Mouse (Mus musculus): ENCODE measurements at regions not wholly inside any gene's neighbourhood (a gene's known extent, or its start where the extent isn't known, plus 50 kb on each side); places are given as distances from the start of the nearest gene placed in this dataset.

GRCm38 (mm10) chr13:101025488-101025887 lies 192.3 kb upstream of the Slc30a5 start:
- no peak for DNase-seq (ENCODE audit: low spot score in 2 of 2)

- no peak for DNase-seq (ENCODE audit: low spot score in 2 of 2)
Measured at GRCm38 (mm10) chr13:101024971-101025370, 191.7 kb upstream of the Slc30a5 start.

- DNase-seq (ENCODE audit: low spot score in 2 of 2) = no peak
Measured at GRCm38 (mm10) chr13:101019272-101019676, 186.0 kb upstream of the Slc30a5 start.

GRCm38 (mm10) chr13:101017041-101017440 lies 183.8 kb upstream of the Slc30a5 start:
- no peak for DNase-seq (ENCODE audit: low spot score in 2 of 2)

GRCm38 (mm10) chr13:101016181-101016580 lies 183.0 kb upstream of the Slc30a5 start:
- DNase-seq (ENCODE audit: low spot score in 2 of 2) = no peak

DNA sequence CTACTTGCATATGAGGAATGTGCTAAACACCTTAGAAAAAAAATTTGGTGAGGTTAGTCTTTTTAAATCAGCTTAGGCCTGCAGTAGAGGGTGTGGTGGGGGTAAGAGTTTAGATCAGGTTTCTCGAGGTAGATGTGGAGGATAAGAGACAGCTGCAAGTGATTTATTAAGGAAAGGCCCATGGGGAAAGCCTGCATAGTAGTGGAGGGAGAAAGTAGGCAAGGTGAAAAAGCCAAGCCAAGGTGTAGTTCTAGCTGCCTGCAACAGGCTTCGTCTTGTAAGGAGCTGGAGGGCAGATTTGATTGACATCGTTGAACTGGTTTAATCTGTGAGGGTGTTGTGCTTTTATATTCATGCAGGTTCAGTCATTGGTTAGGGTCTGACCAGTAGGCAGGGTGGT lies 182.2 kb upstream of the Slc30a5 start:
- no peak for DNase-seq (ENCODE audit: low spot score in 2 of 2)

- no peak for DNase-seq (ENCODE audit: low spot score in 2 of 2)
Measured at GRCm38 (mm10) chr13:101013604-101014003, 180.4 kb upstream of the Slc30a5 start.

DNA sequence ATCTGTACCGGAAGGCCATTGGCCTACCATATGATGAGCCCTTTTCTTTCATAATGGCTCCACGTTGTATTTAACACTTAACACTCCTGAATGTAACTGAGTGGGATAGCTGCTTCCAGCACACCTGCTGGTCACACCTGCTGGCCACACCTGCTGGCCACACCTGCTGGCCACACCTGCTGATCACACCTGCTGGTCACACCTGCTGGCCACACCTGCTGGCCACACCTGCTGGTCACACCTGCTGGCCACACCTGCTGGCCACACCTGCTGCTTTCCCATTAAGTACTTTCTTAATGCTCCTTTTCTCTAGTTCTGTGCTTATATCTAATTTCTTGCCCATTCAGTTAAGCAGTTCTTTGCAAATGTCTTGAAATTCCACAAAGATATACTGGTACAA lies 157.4 kb upstream of the Slc30a5 start:
- DNase-seq (ENCODE audit: low spot score in 2 of 2) = no peak

DNA sequence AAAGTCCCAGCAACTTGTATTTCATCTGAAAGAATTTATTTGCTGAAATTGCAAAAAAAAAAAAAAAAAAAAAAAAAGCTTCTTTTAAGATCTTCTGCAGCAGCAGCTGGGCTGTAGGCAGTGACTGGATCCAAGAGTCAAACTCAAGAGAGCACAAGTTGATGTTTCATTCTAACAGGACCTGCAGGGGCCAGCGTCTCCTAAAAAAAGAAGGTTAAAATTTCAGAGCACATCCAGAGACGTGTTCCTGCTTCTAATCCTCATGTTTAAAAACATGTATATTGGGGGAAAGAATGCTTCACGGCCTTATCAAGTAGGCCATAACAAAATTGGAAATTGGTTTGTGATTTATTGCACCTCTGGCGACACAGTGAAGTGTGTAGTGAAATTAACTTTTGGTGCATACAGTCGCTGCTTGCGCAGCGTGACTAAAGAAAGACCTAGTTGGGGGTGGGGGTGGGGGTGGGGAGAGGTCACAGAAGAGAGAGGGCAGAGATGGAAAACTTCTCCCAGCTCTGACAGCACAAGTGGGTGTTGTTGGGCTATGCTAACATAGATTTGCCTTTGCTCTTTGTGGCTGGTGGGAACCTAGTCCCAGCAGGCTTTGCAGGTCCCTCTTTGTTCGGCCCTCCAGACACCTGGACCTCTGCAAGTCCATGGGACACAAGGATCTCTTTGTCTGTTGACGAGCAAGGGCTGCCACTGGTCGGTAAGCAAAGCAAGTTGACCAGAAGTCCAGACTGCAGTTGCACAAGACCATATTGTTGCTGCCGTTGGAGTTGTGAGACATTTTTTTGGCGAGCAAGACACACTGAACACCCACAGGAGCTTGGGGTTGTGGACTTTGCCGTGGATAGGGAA lies 155.7 kb upstream of the Slc30a5 start:
- DNase-seq (ENCODE audit: low spot score in 2 of 2) = no peak

DNA sequence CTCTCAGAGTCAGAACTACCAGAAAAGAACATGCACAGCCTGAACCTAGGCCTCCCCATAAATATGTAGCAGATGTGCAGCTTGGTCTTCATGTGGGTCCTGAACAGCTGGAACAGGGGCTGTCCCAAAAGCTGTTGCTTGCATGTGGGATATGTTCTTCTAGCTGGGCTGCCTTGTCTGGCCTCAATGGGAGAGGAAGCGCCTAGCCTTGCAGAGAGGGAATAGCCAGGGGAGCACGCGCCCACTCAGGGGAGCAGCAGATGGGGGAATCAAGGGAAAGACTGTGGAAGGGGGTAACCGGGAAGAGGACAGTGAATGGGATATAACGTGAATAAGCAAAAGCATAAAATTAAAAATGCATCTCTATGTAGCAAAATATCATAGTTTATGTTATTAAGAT lies 154.9 kb upstream of the Slc30a5 start:
- no peak for DNase-seq (ENCODE audit: low spot score in 2 of 2)

DNA sequence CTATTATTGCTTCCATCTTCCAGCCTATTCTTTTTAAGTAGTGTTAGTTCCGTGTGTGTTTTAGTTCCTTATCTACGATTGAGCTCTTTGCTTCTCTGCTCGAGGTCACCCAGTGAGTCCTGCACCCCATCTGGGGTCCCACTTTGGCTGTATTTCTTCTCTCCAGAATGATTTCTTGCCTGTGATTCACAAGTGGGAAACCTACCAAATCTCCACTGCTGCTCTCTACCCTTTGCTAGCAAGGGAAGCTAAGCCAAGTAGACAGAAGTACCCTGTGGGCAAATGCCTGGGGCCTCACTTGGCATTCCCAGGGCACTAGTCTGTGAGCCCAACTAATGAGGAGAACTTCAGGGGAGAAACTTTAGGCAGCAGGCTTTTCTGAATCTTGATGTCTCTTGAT lies 142.5 kb upstream of the Slc30a5 start:
- no peak for DNase-seq (ENCODE audit: low spot score in 2 of 2)

DNA sequence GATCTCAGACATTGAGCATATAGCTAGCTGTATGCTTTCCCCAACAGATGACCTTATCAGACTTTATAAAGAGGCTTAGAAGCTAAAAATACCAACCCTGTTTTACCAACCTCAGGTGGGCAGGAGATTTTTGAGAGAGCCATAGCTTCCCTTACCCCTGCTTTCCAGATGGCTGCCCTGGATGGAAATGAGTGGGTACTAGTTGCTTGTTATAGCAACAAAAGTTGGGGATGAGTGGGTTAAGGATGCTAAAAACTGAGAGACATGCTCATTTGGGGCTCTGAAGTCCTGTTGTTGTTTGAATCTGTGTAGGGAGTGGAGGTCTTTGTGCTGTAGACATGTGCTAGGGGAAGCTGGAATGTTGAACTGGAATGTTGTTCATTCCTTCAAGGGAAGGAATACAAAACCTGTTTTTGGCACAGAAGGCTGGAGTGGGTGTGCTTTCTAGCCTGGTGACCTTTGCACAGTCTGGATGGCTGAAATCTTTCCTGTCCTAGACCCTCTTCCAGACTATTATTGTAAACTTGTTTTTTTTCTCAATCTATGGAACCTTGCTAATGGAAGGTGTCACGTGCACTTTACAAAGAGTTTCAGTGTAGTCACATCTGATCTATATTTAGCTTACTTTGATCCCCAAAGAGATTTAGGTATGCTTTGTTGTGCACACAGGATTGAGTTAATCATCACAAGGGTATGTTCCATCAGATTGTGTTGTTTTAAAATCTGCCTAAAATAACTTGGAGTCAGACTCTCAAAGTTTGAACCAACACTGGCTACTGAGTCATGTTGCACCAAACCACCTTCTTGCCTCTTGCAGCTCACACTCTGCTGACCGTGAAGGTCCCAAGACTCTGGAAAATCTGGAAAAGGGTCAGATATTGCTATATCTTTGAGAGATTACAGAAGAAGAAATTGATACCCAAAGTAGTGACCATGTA lies 138.1 kb upstream of the Slc30a5 start:
- no peak for DNase-seq (ENCODE audit: low spot score in 2 of 2)

- no peak for DNase-seq (ENCODE audit: low spot score in 2 of 2)
Measured at GRCm38 (mm10) chr13:100962811-100963540, 129.7 kb upstream of the Slc30a5 start.

- no peak for DNase-seq (ENCODE audit: low spot score in 2 of 2)
Measured at GRCm38 (mm10) chr13:100954598-100955251, 121.5 kb upstream of the Slc30a5 start.

DNA sequence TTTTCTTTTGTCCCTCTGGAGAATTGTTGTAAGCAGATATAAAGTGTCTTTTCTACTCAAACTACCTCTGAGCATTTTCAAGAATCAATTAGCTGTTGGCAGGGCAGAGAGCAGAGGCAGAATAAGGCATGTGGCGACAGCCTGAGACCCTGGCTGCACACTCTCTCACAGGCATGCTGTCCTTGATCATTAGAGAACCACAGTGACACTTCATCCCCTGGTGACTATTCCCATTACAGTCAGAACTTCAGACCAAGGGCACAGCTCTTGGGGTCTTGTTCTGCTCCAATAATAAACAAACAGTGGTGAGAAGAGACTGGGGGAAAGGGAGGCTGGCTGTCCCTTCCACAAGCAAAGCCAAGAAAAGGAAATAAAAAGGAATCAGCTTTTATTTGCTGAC lies 120.9 kb upstream of the Slc30a5 start:
- DNase-seq (ENCODE audit: low spot score in 2 of 2) = no peak

DNA sequence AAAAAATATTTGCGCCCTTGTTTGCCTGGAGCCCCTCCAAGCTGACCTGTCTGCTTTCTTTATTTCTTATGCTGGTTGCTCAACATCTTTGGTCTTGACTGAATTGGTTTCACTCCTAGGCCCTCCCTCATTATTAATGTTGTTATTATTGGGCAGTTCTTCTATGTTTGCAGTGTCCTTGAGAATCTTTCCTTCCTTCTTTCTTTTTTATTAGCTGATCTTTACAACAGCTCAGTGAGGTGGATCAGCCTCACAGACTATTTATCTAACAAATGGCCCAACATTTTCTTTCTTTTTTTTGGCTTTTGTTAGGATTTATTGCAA lies 117.9 kb upstream of the Slc30a5 start:
- no peak for DNase-seq (ENCODE audit: low spot score in 2 of 2)

DNA sequence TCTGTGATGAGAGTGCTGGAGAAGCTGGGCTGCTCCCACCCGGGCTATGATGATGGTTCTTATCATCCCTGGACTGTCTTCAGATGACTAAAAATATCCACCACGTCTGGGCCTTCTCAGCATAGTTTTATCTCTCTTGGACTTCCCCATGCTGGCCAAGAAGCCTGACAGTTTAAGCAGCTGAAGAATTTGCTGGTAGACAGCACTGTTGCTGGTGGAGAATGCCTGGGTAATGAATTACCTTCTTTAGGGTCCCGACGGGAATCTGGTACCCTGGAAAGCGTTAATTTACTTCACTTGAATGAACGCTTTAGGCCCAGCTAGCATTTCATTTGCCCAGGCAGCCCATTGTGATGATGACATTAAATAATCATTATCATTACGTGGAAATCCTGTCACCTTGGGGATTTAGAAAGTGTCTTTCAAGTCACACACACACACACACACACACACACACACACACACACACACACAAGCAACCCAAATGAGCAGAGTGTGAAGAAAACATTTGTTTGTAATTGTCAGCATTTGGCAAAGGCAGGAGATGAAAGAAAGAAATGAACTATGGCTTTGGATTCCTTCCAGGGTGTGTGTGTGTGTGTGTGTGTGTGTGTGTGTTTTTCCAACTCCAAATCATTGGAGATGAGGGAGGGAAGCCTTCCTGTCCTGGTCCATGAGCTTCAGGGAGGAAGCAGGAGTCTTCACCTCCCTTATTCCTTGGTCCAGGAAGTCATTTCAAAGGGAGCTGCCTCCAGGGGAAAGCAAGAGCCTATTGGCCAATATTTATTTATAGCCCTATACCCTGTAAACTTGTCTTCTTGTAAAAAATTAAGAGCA lies 117.3 kb upstream of the Slc30a5 start:
- DNase-seq (ENCODE audit: low spot score in 2 of 2) = no peak

GRCm38 (mm10) chr13:100943206-100943848 lies 110.1 kb upstream of the Slc30a5 start:
- no peak for DNase-seq (ENCODE audit: low spot score in 2 of 2)

DNA sequence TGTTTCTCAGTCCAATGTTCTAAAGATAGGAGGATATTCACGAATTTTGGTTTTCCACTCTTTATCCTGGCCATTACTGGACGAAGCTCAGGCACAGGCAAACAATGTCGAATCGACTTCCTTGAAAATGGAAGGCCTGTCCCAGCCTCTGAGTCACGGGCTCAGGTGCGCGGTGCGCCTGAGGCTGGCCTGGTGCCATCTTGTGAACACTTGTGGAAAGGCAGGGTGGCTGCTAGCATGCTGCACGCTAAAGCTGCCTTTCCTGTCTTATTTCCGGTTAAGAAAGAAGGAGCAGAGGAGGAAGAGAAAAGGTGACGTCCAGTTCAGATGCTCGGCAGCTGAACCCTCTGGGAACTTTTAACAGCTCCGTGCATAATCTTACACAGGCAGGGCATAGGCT lies 107.6 kb upstream of the Slc30a5 start:
- DNase-seq (ENCODE audit: low spot score in 2 of 2) = no peak

DNA sequence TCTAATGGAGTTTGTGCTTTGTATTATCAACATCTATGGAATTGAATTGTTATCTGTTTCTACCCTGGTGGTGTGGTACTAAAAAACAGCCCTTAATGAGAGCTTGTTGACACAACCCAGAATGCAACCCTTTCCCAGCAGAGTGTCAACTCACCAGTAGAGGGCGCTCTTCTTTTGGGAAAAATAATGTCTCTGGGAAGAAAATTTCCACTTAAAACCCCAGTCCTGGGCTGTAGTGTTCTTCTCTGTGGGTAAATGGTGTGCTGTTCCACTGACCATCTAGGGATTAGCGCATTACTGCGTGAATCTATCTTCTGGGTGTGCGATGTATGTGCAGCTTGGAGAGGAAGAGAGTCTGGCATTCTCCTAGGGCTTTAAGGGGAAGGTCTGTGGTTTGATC lies 106.5 kb upstream of the Slc30a5 start:
- DNase-seq (ENCODE audit: low spot score in 2 of 2) = no peak

All from spleen, postnatal 14 days (tissue).